Mouse (Mus musculus): ENCODE measurements around the gene Anks1b. TPM values are rescaled to one million over a fixed set of nuclear protein-coding genes. Genes with fewer than 3 reads are reported as not detected.

Anks1b gene
- total RNA-seq, 2 experiments from 2014 or later: 0.30 to 0.99 TPM

DNA sequence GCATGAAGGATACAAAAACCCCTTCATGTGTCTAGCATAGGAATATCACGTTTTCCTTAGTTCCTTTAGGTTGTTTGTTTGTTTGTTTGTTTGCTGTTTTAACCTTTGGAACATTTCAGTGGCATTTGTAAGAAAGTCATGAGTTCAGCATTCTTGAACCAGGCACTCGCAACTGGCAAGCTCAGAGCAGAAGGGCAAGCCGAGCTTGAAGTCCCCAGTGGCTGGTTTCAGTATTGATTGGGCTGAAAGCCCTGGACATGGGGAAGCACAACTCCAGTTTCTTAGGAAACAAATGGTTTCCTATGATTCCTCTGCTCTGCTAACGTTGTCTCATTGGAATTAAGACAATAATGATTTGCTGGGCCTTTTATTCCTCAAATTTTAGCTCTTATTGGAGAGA, 846.7 kb downstream of the Anks1b start:
- no peak for DNase-seq (ENCODE audit: low spot score in 2 of 2)

DNA sequence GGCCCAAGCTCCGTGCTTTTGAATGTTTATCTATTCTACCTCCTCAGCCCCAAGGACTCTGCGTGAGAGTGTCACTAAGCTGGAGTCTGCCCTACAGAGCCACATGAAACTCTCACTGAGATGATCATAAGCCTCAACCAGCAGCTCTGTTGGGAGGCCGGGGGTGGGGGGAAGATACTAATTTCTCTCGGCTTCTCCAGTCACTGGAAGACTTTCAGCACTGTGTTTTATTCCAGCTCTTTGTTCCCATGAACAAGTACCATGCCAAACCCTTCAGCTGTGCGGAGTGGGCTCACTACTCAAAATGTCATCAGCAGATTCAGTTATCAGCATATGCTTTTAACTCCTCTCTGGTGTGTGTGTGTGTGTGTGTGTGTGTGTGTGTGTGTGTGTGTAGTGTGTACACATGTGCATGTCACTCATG, 849.8 kb downstream of the Anks1b start:
- DNase-seq (ENCODE audit: low spot score in 2 of 2): no peak

DNA sequence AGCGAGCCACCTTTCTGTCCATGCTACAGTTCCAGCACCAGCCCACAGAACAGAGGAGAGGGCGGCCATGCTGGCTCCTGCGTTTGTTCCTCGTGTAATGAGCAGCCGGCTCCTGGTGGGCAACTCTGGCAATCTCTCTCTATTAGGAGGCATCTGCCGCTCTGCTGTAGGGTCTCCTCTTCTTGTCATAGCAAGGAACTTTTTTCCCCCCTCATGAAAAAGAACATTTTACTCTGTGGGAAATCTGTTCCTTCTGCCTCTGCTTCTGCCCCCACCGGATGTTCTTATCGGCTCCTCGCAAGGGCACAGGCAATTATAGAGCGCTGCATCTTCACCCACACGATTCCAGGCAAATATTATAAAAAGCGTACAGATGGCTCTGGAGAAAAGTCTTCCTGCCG, 850.6 kb downstream of the Anks1b start:
- no peak for DNase-seq (ENCODE audit: low spot score in 2 of 2)

DNA sequence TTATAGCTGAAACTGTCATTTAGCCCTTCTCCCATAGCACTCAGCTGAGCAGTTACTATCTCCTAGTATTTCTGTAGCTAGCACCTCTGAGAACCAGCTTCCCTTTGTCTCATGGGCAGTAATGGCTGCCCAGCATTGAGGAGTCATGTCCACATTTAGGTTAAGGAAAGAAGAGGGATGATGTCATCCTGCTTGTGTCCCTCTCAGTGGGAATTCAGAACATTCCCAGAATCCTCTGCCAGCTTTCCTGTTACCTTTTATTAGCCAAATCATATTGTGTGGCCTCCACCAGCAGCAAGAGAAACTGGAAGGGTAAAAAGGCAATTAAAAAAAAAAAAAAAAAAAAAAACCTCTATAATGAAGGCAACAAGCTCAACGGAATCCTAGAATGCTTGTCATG, 851.6 kb downstream of the Anks1b start:
- no peak for DNase-seq (ENCODE audit: low spot score in 2 of 2)

DNA sequence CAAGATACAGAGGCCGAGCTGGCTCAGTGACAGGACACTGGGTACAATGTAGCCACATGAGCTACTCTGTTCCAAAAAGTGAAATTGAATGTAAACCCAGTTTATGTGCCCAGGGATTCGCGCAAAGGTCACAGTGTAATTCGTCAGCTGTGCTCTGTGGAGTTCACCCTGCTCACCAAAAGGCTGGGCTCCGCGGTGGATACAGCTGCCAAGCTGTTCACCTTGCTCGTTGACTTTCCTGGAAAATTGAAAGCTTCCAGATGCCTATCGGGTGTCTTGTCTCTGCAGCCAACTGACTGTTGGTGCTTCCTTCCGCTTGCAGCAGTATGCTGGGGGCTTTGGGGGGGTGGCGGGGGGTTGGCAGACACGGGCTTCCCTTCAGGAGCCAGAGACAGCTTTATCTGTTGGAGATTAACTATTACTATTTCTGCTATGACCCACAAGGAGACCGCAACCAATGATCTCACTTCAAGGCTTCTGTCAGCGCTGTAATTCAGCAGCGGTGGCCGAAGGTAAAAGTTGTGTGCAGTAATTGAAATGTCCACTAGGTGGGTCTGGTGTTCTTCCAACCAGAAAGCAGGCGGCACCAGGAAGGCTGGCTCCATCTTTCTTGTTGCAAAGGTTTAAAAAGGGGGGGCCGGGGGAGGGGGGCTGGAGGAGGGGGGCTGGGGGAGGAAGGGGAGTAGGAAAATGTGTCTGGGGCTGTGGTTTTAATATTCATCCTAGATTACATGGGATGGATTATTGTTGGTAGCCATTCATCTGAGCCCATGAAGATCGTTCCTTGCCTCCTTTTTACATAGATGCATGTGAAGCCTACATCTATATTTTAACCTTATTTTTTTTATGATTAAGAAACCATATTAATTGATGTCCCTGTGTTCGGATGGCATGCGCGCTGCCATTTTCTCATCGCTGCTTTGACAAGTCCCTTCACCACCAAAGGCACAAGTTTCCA, 855.4 kb downstream of the Anks1b start:
- peak; percentile 38 to 58 for DNase-seq (ENCODE audit: low spot score in 2 of 2)

DNA sequence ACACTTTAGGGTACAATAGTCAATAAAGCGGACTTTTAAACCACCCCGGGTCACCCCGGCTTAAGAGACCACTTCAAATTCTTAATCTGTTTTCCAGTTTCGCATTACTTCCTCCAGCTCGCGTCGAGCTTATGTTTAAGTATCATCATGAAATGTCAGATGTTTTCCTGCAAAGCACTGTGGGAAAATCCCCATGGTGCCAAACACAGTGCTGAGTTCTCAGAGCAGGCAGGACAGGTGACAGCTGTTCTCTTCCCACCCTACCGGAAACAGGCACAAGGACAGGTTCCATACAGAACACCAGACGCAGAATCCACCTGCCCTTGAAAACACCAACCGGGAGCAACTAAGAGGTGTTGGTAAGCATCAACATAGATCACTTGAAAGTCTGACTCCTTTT, 856.2 kb downstream of the Anks1b start:
- DNase-seq (ENCODE audit: low spot score in 2 of 2): no peak

DNA sequence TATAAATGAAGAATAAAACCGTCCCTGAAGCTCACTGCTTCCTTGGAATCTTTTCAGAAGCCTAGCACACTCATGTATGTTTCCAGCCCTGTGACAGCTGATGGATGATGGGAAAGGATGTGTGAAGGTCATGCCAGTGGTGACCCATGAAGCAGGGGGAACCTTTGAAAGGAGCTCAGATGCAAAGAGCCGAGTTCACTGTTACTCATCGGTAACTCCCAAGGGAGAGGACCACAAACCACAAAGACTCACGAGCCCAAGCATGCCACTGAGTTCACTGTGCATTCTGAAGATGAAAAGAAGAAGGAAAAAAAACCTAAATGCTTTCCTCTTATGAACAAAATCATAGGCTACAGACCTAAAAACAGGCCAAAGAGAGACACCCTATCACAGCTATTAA, 859.5 kb downstream of the Anks1b start:
- no peak for DNase-seq (ENCODE audit: low spot score in 2 of 2)

DNA sequence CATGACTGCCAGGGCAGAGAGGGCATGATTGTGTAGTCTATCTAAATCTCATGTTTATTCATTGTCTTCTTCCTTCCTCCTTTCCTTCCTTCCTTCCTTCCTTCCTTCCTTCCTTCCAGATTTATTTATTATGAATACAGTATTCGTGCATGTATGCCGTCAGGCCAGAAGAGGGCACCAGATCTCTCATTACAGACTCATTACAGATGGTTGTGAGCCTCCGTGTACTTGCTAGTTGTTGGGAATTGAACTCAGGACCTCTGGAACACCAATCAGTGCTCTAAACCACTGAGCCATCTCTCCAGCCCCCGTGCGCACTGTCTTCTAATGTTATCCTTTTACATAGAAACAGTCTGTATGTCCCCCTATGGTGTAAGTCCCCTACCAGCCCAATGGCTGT, 860.3 kb downstream of the Anks1b start:
- DNase-seq (ENCODE audit: low spot score in 2 of 2): peak; percentile 23 to 26

DNA sequence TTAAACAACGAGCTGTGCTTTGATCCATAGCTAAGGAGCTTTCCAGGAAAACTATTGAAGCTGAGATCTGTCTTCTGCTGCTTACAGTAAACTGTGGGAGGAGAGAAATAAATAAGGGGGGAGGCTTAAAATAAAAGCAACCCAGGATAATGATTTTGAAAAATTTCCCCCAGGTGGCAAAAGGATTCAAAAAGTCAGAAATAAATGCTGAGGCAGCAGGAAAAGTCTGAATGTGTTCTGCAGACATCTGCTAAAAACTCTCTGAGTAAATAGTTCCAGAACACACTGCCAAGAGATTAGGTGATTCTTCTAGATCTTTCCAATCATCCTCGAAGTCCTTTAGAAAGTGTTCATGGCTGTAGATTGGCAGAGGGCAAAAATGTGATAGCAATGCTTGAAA, 865.2 kb downstream of the Anks1b start:
- DNase-seq (ENCODE audit: low spot score in 2 of 2): no peak

DNA sequence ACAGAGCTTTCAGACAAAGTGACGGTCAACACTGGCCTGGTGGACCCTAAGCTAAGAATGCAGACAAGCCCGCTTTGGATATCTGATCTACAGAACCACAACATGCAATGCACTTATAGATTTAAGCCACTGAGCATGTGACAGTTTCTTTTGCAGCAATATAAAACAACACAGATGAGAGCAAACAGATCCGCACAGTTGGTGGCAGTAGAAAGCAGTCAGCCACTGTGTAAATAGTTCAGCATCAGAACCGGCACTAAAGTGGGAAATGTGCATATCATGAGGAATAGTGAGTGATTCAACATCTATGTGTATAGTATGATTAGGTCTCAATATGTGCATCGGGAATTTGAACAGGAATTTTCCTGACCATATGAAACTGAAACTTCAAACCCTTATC, 867.6 kb downstream of the Anks1b start:
- no peak for DNase-seq (ENCODE audit: low spot score in 2 of 2)

DNA sequence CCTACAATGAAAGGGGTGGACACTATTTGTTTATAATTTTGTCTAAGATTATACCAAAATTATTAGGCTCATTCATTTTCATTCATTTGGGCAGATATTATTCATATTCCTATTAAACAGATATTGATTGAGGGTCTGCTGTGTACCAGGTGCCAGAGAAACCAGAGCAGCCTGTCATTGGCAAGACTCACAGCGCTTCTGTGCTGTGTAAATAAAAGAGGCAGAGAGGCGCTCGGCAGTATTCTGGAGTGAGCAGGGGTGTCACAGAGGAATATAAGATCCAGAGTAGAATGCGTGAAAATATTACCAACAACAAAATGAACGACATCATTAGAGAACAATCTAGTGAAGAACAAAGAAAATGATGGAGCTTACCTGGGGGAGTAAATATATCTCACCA, 878.6 kb downstream of the Anks1b start:
- DNase-seq (ENCODE audit: low spot score in 2 of 2): no peak

DNA sequence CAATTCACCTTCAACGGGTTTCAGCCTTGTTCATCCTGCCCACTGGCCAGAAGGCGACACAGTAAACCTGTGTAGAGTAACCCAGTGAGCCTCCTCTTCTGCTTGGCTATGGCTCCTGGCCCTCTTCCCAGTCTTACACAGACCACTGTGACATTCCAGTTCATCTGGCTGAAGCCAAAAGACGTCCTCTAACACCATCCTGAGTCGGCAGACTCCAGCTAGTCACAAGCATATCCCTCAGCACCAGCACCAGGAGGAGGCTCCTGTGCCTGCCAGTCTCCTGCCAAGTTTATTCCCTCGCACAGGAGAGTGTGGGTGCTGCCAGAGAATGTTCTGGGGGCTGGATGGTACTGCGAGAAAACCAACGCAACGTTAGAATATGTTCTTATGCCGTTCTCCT, 879.8 kb downstream of the Anks1b start:
- no peak for DNase-seq (ENCODE audit: low spot score in 2 of 2)

DNA sequence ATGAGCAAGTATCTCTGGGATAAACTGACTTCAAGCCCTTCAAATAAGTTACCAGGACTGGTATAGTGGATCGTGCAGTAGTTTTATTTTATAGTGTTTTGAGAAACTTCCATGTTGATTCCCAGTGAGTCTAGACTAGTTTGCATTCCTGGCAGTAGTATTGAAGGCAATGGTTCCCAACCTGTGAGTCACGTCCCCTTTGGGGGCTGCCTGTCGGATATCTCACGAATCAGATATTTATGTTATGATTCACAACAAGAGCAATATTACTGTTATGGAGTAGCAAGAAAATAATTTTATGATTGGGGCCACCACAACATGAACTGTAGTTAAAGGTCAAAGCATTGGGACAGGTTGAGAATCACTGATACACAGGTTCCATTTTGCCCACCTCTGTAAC, 884.5 kb downstream of the Anks1b start:
- DNase-seq (ENCODE audit: low spot score in 2 of 2): no peak

DNA sequence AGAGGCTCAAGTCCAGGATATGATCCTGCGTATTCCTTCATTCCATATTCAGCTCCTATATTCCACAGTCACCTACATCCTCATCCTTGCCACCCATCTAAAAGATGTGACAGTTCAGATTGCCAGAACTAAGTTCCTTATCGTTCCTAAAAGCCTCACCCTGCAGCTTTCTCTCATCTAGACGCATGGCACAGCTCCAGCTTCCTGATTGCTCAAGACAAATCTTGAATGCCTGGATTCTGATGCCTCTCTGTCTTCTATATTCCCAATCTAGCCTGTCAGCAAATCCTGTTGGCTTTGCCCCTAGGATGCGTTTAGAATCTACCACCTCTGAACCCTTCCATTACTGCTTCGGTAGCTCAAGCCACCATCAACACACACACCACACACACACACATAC, 886.6 kb downstream of the Anks1b start:
- DNase-seq (ENCODE audit: low spot score in 2 of 2): no peak

DNA sequence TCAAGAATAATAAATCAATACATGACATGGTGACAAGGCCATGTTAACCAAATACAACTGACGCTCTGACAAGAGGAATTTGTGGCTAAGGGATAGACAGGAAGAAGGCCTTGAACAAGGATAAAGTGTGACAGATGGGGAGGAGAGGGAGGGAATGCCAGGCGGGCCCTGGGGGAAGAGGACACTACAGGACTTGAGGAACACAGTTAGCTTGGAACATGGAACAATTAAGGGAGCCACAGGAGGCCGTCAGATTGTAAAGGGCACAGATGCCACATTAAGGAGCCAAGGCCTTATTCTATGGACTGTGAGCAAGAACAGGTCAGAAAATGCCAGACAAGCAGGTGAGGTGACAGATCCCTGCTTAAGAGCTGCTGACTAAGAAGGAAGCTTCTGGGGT, 893.0 kb downstream of the Anks1b start:
- no peak for DNase-seq (ENCODE audit: low spot score in 2 of 2)

DNA sequence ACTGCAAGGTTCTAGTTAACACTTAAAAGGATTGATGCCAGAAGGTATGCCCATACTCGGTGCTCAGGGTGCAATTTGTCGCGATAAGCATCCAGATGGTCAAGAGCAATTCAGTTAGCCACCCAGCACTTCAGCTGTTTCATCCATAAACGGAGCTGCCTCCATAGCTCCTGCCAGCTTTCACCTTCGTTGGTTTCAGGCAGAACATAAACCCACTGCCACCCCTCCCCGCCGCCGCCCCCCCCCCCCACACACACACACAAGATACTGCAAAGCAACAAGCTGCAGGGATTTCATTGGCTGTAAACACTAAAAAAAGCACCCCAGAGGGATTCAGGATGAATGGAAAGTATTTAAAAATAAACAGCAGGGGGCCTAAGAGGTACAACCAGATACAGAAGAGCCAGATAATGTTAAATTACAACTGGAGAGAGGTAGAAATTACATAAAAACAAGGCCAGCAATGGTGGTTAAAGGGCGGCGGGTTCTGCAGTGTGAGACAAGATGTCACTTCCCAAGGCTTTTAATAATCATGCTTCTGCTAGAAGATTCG, 897.2 kb downstream of the Anks1b start:
- DNase-seq (ENCODE audit: low spot score in 2 of 2): no peak

DNA sequence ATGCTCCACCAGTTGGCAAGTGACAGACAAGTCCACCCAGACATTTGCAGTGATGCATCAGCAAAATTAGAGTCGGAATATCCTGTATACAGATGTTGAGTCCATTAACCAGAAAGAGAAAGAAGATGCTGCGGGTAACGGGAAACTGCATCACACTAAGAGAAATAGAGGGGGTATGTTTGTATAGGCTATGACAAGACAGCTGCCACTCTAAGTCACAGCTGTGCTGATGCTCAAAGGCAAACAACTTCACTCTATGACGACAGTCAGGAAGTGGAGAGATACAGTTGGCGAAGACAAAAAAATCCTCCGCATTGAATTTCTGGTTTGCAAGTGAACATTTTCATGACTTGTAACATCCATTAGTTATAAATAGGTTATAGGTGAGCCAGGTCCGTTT, 897.7 kb downstream of the Anks1b start:
- no peak for DNase-seq (ENCODE audit: low spot score in 2 of 2)

DNA sequence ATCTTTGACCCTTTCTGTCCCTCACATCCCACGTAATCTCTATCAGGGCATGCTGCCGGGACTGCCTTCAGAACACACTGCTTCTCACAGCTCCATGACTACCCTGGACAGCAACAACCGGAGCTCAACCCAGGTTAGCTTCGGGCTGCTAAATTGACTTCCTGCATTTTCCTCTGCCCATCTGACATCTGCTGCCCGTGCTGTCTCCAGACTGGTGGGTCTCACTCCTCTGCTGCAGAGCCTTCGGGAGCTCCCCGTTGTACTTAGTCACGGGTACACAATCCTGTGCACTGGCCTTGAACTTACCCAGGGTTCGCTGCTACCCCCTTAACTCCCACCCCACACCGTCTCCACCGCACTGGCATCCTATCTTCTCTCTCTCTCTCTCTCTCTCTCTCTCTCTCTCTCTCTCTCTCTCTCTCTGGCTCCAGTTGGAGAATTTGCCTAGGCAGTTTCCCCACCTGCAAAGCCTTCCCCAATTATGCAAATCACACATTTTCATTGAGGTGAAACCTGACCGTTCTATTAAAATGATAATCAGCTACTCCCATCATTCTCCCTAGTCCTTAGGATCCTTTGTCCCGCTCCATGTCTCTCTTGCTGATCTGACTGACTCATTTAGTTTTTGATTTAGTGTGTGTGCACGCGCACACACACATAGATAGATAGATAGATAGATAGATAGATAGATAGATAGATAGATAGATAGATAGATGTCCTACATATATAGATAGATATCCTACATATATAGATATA, 898.3 kb downstream of the Anks1b start:
- no peak for DNase-seq (ENCODE audit: low spot score in 2 of 2)

DNA sequence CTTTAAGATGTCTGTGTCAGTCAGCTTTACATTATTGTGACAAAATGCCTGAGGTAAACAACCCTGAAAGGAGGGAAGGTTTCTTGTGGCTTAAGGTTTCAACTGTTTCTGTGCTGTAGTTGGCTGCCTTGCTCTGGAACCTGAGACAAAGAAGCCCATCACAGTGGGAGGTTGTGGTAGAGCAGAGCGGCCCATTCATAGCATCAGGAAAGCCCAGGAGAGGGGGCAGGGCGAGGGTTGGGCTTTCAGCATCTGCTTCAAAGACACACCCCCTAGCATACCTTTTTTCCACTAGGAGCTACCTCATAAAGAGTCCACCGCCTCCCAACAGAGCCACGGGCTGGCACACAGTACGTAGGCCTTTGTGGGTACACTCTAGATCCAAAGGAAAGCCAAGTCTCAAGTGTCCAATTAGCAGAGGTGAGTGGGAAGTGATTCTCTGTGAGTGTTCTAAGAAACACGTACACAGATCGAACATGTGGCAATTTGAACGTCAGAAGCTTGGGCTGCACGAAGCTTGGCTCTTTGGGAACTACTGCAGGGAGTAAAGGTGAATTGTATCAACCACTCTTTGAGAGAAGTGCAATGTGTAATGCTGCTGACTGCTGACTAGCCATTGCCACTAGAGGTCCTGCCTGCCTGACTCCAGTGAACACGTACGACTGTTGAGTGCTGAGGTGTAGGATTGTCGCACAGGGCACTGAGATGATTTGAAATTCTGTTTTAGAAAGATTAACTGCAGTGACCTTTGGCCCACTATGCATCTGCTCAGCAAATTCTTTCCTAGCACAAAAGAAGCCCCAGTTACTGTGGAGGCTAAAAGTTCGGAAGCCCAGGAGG, 906.5 kb downstream of the Anks1b start:
- DNase-seq (ENCODE audit: low spot score in 2 of 2): no peak

DNA sequence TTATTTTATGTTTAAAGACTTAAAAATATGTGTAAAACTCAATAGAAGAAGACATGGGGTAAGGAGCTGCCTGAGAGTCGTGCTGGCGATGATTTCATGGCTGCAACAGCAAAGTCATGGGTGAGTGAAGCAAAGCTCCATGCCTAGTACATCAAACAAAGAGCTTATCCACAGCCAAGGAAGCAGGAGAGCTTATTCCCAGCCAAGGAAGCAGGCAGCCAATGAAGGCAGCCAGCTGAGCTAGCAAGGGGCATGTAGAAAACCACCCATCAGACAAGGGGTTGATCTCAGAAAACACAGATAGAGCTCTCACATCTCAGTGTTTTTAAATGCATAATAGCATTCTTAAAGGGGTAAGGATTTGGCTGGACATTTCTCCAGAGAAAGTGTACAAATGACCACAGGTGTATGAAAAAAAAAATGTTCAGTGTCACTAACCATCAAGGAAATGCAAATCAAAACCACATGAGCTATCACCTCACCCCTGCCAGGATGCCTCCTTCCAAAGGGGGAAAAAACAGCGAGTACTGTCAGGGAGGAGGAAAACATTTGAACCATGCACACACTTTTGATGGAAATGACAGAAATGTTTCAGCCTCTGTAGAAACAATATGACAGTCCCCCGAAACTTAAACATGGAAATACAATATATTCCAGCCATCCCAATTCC, 911.8 kb downstream of the Anks1b start:
- no peak for DNase-seq (ENCODE audit: low spot score in 2 of 2)

DNA sequence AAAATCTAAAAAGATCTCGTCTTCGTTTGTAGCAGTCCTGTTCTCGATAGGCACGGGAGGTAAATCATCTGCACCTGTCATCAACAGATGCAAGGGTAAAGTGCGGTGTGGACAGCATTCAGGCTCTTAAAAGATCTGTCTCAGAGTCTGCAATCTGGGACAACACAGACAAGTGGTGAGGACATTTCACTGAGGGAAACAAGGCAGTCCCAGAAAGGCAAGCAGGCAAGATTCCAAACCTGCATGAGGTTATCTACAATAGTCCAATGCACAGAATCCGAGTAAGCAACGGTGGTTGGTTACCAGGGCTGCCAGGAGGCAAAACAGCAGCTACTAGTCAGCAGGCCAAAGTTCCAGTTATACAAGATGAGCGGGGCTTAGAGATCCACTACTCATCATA, 912.4 kb downstream of the Anks1b start:
- DNase-seq (ENCODE audit: low spot score in 2 of 2): no peak
